Mouse (Mus musculus) ES-E14 (cell line): ENCODE results near the gene Hnrnpa3.
"Not testable (repeated sequence)": the region's sequence is repeated elsewhere in the genome, so short reads cannot be mapped to it uniquely, and the experiment has no call there.

ENCODE experiments used
- CHD2 ChIP-seq: IDR thresholded peaks from 2 replicates; pipeline ENCODE4 v1.6.1; 2014; ENCODE audit warnings: mild to moderate bottlenecking, low read depth, low read length, inconsistent platforms
- HCFC1 ChIP-seq: IDR thresholded peaks from 2 replicates; pipeline ENCODE4 v1.6.1; 2012; ENCODE audit warnings: low read length, inconsistent platforms, borderline replicate concordance; ENCODE audit not compliant: insufficient read depth
- MAFK ChIP-seq: IDR thresholded peaks from 2 replicates; pipeline ENCODE4 v1.6.1; 2014; ENCODE audit warnings: mild to moderate bottlenecking, low read depth, low read length, inconsistent platforms; ENCODE audit not compliant: insufficient read depth
- ZC3H11A ChIP-seq: IDR thresholded peaks from 2 replicates; pipeline ENCODE4 v1.6.1; 2012; ENCODE audit warnings: low read depth, mild to moderate bottlenecking, inconsistent platforms, low read length, borderline replicate concordance
- ZNF384 ChIP-seq: IDR thresholded peaks from 2 replicates; pipeline ENCODE4 v1.6.1; 2012; ENCODE audit warnings: low read depth, low read length, inconsistent platforms

DNA sequence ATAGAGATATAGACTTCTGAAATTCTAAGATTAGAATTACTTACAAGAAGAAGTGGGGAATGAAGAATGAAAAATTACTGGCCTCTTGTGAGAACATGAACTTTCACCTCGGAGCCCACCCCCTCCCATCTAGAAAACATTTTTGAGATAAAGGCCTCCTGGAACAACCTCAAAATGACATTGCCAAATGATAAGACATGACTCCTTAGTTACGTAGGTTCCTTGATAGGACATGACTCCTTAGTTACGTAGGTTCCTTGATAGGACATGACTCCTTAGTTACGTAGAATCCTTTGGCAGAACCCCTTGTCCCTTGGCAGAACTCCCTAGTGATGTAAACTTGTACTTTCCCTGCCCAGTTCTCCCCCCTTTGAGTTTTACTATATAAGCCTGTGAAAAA, 16.7 kb upstream of the Hnrnpa3 start:
- not testable (repeated sequence) for TF ChIP-seq ZNF384, ZC3H11A, HCFC1, CHD2, MAFK
